Mouse (Mus musculus): Measurements from ENCODE around the gene Dync1i1. TPM values are rescaled to one million over a fixed set of nuclear protein-coding genes. Genes with fewer than 3 reads are reported as not detected.

The Dync1i1 gene
- polyA plus RNA-seq (2015; fragmentation: Illumina TruSeq; extraction: RNeasy Lipid Tissue Mini Kit (QIAGEN cat#74804); ENCODE audit: insufficient read depth, low read depth, low replicate concordance) = not detected

GRCm38 (mm10) chr6:5725611-5726236, at the start of gene Dync1i1:
Gene Dync1i1 (plus strand): TSS chr6:5725639.

Other genes with a start within 250 kb of the Dync1i1 start
- gene Pdk4, start 229.3 kb upstream of the Dync1i1 start, polyA plus RNA-seq (2015; fragmentation: Illumina TruSeq; extraction: RNeasy Lipid Tissue Mini Kit (QIAGEN cat#74804); ENCODE audit: insufficient read depth, low read depth, low replicate concordance) = 1.9 TPM